Mouse (Mus musculus) adrenal gland, postnatal 10 days (tissue): Measurements from ENCODE around the gene Kcnt1. TPM values are rescaled to one million over a fixed set of nuclear protein-coding genes. Genes with fewer than 3 reads are reported as not detected.
"Not testable (repeated sequence)": the region's sequence is repeated elsewhere in the genome, so short reads cannot be mapped to it uniquely, and the experiment has no call there.

ENCODE experiments used
- DNase-seq: peaks from one replicate; pipeline ENCODE4 v3.0.0; 2021; ENCODE audit warnings: mixed read lengths
- long read RNA-seq, 2 experiments: library from polyadenylated mRNA; stranded (forward); transcript quantifications; one replicate each; pipeline ENCODE4 v2.0.0; 2021
- total RNA-seq, 2 experiments: library from RNA; stranded (reverse); gene quantifications; 2 replicates each; pipeline ENCODE4 v1.2.3; 2021

The Kcnt1 gene
- total RNA-seq, result 1 to 10 TPM; 4.0 to 7.2 TPM
- long read RNA-seq, experiment 1, partial matches to known transcripts, result 0 of 2 reads
- long read RNA-seq, experiment 1, other reads (novel, unspliced or antisense), result 2 of 2 reads
- long read RNA-seq, experiment 2, partial matches to known transcripts, result 0 of 4 reads
- long read RNA-seq, experiment 2, other reads (novel, unspliced or antisense), result 3 of 4 reads

DNA sequence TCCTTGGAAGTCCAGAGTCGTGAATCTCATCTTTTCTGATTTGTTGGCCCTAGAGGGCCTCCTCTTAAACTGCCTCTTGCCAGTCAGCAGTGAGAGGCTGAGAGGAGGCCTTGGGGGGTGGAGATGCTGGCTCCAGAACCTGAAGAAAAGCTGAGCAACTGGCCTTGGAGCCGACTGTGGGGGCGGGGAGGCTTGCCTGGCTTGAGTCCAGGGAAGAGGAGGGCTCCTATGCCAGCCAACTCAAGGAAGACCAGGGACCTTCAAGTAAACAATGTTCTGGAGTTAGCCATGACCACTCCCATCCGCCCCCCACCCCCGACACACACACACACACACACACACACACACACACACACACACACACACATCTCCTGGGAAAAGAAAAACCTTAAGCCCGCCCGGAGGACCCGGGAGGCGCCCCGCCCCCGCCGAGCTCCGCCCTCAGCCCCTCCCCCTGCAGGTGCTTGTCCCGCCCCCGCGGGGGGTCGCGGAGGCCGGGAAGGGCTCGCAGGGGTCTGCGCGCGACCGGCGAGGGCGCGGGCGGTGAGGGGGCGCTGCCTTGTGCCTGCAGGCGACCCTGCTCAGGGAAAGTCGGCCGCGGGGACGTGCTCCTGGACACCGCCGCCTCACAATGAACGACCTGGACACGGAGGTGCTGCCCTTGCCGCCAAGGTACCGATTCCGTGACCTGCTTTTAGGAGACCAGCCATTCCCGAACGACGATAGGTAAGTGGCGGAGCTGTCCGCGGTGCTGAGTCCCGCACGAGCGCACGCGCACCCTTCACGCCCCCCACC lies at the start of gene Kcnt1:
Gene Kcnt1, plus strand, starts transcription at position 398 of the 795 bp plus-strand sequence.
- DNase-seq, result peak; percentile 75

DNA sequence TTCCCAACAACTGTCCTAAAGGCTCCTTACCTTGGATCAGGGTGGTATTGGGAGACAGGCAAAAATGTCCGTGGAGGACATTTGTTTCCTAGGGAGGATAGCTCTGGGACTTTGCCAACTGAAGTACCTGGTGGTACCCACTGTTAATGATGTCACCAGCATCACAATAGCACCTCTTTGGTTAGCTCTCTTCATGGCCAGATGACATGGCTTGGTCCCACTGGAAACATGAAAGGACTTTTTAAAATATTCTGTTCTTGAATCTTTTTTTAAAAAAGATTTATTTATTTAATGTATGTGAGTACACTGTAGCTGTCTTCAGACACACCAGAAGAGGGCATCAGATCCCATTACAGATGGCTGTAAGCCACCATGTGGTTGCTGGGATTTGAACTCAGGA lies 47.8 kb upstream of the Kcnt1 start, which contains the start of gene Glt6d1:
Gene Glt6d1, minus strand, starts transcription at position 101 of the 400 bp plus-strand sequence.
- DNase-seq, result not testable (repeated sequence)

DNA sequence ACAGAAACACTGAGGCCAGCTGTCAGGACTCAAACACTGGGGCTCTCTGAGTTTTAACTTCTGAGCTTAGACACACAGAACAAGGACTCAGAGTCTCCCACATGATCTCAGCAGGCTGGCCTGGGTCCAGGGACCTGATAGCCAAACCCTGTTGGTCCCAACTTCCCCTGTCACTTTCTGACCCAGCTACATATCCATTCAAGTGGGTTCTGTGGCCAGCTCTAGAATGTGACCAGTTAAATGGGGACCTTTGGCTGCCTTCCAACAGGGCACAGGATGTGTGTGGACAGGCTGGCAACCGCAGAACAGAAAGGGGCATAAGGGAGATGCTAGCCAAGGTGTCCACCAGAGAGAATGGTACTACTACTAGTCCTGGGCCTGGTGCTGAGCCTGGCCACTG lies 40.7 kb upstream of the Kcnt1 start, which contains the start of gene Lcn9:
Gene Lcn9, plus strand, starts transcription at position 348 of the 400 bp plus-strand sequence.
- no peak for DNase-seq

DNA sequence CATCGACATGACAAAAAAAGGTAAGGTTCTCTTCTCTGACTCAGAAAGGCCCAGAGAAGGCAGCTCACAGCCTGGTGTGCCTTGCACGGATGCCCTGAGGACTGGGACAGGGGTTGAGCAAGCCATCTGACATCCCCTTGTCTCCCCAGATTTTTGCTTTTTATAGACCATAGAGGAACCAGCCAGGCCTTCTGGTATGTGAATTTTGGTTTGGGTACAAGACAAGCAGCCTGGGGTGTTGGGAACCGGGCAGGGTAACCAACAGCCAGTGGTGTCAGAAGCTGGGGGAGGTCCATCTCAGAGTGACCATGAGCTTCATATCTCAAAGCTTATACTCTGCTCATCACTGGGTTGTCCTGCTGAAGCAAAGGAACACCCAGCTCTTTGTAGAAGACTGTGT lies 38.8 kb upstream of the Kcnt1 start:
- no peak for DNase-seq

DNA sequence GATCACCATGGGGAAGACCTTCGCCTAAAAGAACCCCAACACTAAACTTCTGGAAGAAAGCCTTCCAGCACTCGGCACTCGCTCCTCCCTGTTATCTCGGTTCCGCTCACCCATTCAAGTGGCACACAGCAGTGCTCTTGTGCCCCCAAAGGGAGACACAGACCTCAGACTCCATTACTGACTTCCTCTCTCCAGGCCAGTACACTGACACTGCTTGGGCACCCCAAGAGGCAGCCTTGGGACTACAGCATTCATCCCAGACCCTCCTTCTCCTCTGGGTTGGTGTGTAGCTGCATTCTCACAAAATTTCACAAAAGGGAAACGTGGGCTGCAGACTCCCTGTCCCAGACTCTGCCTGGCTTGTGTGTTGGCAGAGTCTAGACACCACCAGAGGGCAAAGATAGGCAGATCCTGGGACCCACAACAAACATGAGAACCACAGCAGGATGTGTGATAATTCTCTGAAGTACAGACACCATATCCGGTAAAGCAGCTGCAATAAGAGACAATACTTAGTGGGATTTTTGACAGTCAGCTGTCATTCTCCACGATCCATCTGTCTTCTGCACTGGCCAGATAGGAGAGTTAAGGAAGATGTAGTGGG lies 35.1 kb upstream of the Kcnt1 start:
- no peak for DNase-seq

DNA sequence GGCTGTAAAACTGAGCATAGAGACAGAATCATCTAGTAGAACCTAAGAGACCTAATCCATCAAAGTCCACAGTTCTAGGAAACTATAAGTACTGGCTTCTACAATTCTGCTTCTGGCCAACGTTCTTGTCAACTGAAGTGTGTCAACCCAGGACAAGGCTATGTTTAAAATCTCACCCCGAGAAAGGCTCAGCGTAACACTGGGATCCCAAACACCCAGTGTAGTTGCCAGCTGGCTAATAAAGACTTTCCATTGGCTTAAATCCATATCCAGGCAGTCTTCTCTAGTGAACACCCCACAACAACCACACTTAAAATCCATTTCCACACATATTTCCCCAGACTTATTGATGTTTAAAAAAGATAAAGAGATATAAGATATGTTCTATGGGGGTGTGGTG lies 32.7 kb upstream of the Kcnt1 start:
- peak; percentile 21 for DNase-seq

DNA sequence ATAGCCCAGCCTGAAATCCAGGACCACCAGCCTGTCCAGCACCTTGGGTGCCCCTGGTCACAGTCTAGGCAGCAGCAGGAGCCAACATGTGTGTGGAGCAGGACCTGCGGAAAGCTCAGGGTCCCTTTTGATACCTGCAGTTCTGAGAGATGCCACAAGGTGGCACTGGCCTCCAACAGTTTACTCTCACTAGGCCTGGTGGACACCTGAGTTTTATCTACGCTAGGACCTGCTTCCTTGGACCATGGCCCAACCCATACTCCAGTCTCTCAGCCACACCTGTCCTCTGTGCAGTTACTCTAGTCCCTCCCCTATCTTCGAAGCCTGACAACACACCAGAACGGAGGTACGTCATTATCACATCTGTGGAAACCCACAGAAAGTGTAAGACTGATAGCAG lies 27.2 kb upstream of the Kcnt1 start:
- DNase-seq, result peak; percentile 85

DNA sequence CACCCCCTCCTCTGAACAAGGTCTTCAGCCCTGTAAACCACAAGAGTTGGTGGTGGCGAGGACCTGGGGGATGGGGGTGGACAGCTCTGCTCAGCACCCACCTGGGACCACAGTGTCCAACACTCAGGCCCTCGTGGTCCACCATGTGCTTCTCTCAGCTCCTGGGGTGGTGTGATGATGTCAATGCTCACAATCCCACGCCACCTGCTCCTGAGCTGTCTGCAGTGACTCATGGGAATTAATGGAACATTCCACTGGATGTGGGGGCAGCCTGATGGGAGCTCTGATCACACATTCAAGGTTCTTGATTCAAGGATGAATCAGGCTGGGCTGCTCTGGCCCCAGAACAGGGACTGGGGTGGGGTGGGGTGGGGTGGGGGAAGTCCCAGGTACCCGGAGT lies 21.4 kb upstream of the Kcnt1 start:
- no peak for DNase-seq

DNA sequence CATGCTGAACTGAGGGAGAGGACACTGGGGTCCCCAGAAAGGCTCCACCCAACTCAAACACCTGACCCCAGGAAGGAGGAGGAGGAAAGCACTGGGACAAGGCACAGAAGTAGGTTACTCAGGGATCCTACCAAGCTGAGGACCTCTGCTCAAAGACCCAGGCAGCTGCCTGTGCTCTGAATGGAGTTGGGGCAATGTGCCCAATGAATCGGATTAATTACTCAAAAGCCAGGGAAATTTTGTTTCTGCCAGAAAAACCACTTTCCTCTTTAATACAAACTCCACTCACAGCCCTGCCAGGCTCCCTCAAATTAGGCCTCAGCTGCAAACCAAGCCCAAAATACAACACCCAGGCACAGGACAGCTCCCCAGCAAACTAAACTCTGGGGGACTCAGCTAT lies 20.8 kb upstream of the Kcnt1 start:
- no peak for DNase-seq

DNA sequence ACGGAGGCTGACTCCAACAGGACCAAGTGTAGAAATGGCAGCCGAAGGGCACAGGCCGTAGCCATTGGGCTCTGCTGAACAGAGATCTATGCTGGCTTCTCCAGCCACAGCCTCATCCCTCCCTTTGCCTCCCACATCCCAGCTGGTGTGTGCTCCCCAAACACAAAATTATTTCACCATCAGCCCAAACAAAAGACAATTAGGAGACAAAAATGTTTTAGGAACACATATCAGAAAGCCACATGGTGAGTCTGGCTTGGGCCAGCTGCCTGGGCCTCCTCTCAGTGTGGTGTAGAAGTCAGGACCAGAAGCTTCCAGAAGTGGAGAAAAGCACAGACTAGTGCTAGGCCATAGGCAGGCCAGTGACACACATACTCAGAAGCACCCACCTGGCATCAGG lies 19.4 kb upstream of the Kcnt1 start:
- DNase-seq, result no peak

DNA sequence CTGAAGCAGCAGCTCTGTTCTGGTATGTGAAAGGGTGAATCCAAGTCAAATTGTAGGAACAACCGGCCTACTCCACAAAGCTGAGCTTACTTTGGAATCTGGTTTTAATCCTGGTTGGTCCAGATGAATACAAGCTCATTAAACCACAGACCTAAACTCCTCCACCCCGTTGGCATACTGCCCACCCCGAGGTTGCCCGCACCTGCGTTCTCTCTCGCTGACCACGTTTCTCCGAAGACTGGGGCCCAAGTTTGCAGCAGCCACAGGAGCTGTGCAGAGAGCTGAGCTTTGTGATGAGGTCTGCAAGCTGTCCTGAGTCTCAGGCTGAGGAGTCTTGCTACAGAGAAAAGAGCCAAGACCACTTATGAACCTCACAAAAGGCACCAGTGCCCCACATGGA lies 17.0 kb upstream of the Kcnt1 start:
- no peak for DNase-seq

DNA sequence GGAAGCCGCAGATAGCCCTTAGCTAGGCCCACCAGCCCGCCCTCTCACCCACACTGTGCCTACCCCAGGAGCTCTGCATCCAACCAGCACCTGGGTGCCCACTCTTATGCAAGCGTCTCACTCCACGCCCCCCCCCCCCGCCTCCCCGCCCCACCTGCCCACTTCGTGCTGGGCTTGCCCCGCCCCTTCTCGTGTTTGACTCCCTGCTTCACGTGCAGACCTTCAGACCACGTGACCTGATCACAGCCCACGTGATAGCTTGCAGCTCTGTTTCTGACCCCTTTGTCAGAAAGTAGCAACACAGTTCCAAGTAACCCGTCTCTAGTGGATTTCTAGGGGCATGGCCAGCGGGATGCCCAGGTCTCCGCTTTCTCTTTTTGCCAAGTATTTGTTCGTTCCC lies 16.3 kb upstream of the Kcnt1 start, which contains the start of gene Sohlh1:
Gene Sohlh1, minus strand, starts transcription at position 23 of the 400 bp plus-strand sequence.
- no peak for DNase-seq

DNA sequence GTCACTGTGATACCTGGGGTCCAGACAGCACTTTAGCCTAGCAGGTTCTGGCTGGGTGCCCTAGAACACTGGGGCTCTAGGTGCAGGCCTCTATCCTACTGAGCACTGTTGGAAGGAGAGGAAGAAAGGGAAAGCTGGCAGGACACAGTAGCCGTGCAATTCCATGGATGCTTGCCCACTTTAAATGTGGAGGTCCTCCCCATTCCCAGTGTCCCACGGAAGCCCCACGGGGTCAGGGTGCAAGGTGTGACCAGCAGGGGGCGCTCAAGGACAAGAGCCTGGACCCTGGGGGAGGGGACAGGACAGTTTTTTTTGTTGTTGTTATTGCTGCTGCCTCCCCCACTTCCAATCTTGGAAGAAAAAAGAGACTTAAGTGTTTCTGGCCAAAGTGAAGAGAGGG lies 13.2 kb upstream of the Kcnt1 start:
- DNase-seq, result peak; percentile 80

DNA sequence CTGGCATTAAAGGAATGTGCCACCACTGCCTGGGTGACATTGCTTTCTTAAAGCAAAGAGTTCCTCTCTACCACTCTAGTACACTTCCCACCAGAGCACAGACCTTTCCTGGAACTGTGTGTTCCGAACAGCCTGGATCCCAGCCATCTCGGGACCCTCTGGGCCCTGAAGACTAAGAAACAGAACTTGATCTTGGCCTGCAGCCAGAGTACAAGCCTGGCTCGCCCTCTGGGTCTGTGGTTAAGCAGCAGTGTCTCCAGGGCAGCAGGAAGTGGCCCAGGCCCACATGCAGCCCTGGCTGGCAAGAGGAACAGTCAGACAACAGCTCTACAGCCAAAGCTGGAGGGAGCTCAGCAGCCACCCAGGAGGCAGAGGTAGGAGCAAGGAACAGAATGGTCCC lies 10.9 kb upstream of the Kcnt1 start:
- DNase-seq, result no peak

DNA sequence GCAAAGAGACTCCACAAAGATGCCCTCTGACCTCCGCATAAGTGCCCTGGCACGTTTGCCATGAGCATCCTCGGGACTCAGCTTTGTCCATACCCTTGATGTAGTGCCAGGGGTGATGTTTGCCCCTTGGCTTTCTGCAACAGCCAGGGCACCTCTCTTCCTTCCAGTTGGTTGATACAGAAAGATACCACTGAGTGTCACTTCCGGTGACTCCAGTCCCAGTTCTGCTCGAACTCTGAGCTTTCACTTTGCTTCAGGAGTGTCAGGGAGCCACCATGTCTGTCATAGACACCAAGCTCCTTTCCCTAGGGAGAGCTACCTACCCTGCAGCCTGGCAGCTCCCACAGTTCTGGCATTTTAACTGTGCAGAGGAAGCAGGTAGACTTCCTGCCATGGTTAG lies 9.5 kb upstream of the Kcnt1 start:
- DNase-seq, result no peak

DNA sequence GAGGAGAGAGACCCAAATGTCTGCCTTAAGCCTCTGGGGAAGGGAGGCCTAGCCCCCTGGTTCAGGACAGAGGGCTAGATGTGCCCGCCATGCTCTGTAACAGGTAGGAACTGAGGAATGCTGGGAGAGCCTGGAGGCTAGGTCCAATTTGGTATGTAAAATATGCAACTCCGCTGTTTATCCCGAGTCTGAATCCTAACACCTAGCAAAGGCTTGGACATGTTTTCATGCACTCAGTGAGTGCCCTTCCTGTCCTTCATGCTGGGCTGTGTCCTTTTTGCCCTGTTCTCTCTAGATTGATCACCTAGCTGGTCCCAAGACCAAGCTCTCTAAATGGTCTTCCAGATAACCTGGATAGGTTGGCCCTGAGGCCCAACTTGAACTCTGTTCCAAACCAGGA lies 3.6 kb upstream of the Kcnt1 start:
- DNase-seq, result no peak

DNA sequence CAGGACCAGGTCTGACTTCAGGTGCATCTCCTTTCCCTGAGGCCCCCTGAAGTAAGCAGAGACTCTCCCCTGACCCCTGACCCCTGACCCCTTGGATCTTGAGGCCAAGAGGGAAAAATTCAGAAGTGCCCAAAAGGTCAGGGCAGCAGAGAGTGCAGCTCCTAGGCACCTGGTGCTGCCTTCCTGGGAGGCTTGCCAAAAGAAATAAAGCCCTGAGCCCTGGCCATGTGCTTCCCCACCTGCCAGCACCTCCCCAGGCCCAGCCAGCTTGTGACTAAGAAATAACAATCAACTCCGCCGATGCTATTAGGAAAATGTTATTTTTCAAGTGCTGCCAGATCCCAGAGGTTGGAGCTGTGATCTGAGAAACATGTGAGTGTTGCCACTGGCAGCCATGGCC lies 1.5 kb upstream of the Kcnt1 start:
- no peak for DNase-seq

DNA sequence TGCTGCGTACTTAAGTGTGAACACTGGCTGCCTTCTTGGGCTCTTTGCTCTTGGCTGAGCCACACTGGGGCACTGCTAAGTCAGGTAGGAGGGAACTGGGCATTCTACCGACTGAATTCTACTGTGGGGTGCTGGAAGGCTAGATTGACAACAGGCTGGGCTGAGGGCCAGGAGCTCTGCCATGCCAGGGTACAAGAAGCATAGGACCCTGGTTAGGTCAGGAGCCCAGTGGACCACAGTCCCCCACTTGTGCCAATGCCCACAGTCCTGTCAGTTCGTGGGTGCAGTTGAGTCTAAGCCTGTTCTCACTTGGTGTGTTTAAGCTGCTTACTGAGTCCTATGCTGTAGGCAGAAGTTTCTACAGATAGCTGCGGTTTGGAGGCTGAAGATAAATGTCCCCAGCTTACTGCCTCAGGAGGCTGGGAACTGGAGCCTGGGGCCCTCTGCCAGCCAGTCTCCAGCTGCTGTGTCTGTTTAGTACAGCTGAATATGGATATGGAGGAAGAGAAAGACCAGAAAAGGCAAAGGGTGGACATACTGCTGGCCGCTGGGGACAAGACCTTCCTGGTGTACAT lies 751 bp upstream of the Kcnt1 start:
- DNase-seq, result peak; percentile 10

DNA sequence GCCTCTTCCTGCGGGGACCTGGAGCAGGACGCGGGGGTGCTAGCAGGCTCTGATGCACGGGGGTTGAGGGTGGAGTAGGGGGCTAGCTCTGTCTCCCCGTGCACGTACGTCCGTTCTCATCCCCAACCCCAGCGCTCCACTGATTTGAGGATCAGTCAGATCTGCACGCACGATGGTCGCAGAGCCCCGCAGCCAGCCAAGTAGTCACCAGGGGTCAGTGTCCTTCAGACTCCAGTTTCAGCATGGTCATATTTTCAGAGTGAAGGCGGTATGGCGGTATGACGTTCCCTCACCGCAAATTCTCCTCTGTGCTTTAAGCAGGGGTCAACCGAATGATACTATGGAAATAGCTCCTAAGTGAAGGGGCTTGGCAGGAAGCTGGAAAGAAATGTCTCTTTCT lies 696 bp downstream of the Kcnt1 start:
- DNase-seq, result peak; percentile 12

DNA sequence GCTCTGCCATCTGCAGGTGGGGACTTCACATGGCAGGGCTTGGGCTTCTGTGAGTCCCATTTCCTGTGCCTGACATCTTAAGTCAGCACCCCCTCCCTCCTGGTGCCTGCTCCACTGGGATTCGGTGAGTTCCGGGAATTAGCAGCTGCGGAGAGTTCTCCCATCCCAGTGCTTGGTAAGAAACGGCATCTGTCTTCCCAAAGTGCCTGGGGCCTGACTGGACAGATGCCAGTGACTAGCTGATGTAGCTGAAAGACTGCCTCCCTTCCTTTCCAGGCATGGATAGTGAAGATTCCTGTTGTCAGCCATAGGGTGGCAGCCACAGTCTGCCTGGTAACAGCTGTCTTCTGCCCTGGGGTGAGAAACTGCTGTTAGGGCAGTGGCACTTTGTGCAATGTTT lies 1.9 kb downstream of the Kcnt1 start:
- peak; percentile 14 for DNase-seq

DNA sequence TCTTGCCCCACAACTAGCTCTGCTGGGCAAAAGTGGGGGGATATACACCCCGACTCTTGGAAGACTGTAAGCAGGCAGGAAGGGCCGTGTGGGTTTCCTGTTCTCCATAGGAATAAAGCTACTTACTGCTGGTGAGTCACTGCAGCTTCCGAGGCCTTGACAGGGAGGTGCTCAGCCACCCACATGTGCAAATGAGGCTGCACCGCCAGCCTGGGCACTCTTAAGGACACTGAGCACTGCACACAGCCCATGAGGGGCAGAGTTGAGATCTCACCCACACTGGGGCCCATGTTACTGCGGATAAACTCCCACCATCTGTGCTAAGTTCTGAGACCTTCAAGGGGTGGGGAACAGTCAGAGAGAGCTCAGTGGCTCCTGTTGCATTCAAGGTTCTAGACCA lies 3.1 kb downstream of the Kcnt1 start:
- peak; percentile 51 for DNase-seq

DNA sequence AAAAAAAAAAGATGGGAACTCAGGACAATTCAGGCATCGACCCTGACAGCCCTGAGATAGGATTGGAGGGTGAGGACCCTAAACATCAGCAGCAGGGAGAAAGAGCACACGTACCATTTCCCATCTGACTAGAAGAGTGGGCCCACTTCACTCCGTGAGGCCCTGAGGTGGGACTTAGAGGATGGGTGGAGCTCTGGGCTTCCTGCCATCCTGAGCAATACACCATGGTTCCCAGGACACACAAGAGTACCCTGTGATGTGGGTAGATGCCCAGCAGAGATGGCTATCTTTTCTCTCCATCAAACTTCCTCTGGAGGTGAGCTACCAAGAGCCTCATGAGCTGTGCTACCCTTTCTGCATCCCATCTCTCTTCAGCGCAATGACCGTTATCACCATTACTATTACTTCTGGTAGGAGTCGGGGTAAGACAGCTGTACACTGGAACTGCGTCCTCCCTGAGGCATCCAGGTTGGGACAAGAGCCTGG lies 13.8 kb downstream of the Kcnt1 start:
- no peak for DNase-seq

DNA sequence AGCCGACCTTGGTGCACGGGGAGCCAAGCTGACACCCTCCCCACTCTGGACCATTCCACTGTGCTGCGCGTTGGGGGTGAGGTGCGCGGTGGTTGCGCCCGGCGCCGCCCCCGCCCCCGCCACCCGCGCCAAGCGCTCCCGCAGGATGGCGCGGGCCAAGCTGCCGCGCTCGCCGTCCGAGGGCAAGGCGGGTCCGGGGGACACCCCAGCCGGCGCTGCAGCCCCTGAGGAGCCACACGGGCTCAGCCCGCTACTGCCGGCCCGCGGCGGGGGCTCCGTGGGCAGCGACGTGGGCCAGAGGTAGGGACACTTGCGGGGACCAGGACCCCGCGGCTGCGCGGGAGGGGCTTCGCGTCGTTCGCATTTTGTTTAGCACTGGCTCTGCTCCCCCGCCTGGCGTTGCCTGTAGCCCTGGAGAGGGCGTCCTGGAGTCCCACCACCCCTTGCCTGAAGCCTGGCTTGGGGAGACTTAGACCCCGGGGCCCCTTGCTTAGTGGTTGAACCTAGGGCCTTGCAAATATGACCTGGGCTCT lies 14.3 kb downstream of the Kcnt1 start:
- DNase-seq, result peak; percentile 29
